Mouse (Mus musculus) heart, embryonic 16.5 days (tissue): ENCODE measurements around the gene Man2a1. TPM values are rescaled to one million over a fixed set of nuclear protein-coding genes. Genes with fewer than 3 reads are reported as not detected.

Source experiments
- ATAC-seq: fragments of 200-750 bp; cut with Nextera tagmentation; replicated peaks from 2 replicates; pipeline ENCODE4 v1.8.0; 2017; ENCODE audit warnings: moderate number of reproducible peaks; ENCODE audit not compliant: insufficient read depth, low FRiP score; ENCODE audit errors: extremely low read depth
- H3K27ac ChIP-seq: fragments of 300-500 bp; sonication (generic); 2 replicates; pipeline ENCODE4 v1.5.1; 2014; ENCODE audit warnings: mild to moderate bottlenecking, low read length, control low read depth, moderate library complexity
- H3K27me3 ChIP-seq: fragments of 300-500 bp; sonication (generic); 2 replicates; pipeline ENCODE4 v1.6.1; 2014; ENCODE audit warnings: low read length, mixed read lengths; ENCODE audit not compliant: control insufficient read depth, insufficient read depth
- H3K36me3 ChIP-seq: fragments of 300-500 bp; sonication (generic); 2 replicates; pipeline ENCODE4 v1.6.1; 2014; ENCODE audit not compliant: control insufficient read depth, insufficient read depth
- H3K4me1 ChIP-seq: fragments of 300-500 bp; sonication (generic); 2 replicates; pipeline ENCODE4 v1.6.1; 2014; ENCODE audit warnings: low read length, mixed read lengths; ENCODE audit not compliant: control insufficient read depth, insufficient read depth
- H3K4me2 ChIP-seq: fragments of 300-500 bp; sonication (generic); 2 replicates; pipeline ENCODE4 v1.6.1; 2014; ENCODE audit warnings: low read depth, mild to moderate bottlenecking, control low read depth, low read length
- H3K4me3 ChIP-seq: fragments of 300-500 bp; sonication (generic); 2 replicates; pipeline ENCODE4 v1.5.1; 2014; ENCODE audit warnings: mild to moderate bottlenecking, control low read depth, low read length
- H3K9ac ChIP-seq: fragments of 300-500 bp; sonication (generic); 2 replicates; pipeline ENCODE4 v1.6.1; 2014; ENCODE audit warnings: low read length, control low read depth
- H3K9me3 ChIP-seq: fragments of 300-500 bp; sonication (generic); replicated peaks from 2 replicates; pipeline ENCODE4 v1.6.1; 2016; ENCODE audit warnings: low read length; ENCODE audit not compliant: control insufficient read depth
- WGBS: fragments of 180-500 bp; shearing (Covaris S2); extraction: QIAGEN DNeasy Blood & Tissue Kit; methylation state at CpG from one replicate; pipeline ENCODE4 v1.1.7; 2014; 5-methylcytosine and 5-hydroxymethylcytosine counted together
- polyA plus RNA-seq: library from polyadenylated mRNA; unstranded; fragments of >200 nt; fragmentation: Nextera tagmentation; extraction: Ambion mirVana; gene quantifications from 2 replicates; pipeline ENCODE4 v1.2.1, GENCODE M21; 2015

Man2a1 gene
- polyA plus RNA-seq, 1 experiment from 2014 or later, result 6.9 TPM

GRCm38 (mm10) chr17:64608923-64609598 lies 8.5 kb downstream of the Man2a1 start:
- Histone ChIP-seq H3K27me3 (no peaks in the 10 kb centered on the region), H3K36me3 (no peaks in the 10 kb centered on the region), H3K27ac (peak overlapping the region; percentile 32; the same call in 1 of the 2 replicates), H3K4me2 (no peak overlapping the region), H3K4me3 (no peak overlapping the region), H3K9me3 (no peaks in the 10 kb centered on the region), H3K4me1 (peaks cover 4% of the 10 kb centered on the region; the same call in 1 of the 2 replicates), H3K9ac (no peak overlapping the region)
- 67% methylated on average over 6 of the region's 6 CpGs for WGBS
- no peak for ATAC-seq

GRCm38 (mm10) chr17:64609741-64610140 lies 9.2 kb downstream of the Man2a1 start:
- WGBS, result 46% methylated on average over 3 of the region's 3 CpGs
- Histone ChIP-seq H3K4me1 (peaks cover 4% of the 10 kb centered on the region; the same call in 1 of the 2 replicates), H3K9me3 (no peaks in the 10 kb centered on the region), H3K27ac (0 out of 2 replicates have a peak overlapping the region, but pooled peaks have one; percentile 21), H3K4me2 (no peak overlapping the region), H3K36me3 (no peaks in the 10 kb centered on the region), H3K27me3 (no peaks in the 10 kb centered on the region), H3K4me3 (no peak overlapping the region), H3K9ac (no peak overlapping the region)
- ATAC-seq, result no peak

DNA sequence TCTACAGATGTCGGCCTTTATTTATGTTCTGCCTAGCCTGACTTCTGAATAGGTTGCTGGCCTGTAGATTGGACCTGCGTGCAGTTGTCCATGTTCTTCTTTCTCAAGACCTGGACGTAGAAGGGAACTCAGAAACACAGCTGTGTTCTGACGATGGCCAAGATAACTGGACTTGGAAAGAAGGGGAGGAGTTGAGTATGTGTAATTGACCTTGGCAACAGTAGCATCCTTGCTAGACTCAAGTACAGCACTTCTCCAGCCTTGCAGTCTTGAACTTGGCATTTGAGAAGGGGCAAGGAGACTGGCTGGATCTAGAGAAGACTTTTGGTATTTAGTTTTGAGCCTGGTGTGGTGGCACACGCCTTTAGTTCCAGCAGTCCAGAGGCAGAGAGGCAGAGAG lies 10.9 kb downstream of the Man2a1 start:
- Histone ChIP-seq H3K27ac (0 out of 2 replicates have a peak overlapping the region, but pooled peaks have one; percentile 11), H3K4me2 (no peak overlapping the region)

GRCm38 (mm10) chr17:64612135-64612885 lies 11.8 kb downstream of the Man2a1 start:
- no peak overlapping the region for H3K4me2 ChIP-seq
- no peaks in the 10 kb centered on the region for H3K36me3 ChIP-seq
- peak overlapping the region; percentile 70 for H3K27ac ChIP-seq
- WGBS, result 75% methylated on average over 16 of the region's 16 CpGs
- ATAC-seq, result peak; percentile 69
- no peak overlapping the region for H3K9ac ChIP-seq
- peaks cover 10% of the 10 kb centered on the region; the same call in 1 of the 2 replicates for H3K4me1 ChIP-seq
- no peaks in the 10 kb centered on the region for H3K9me3 ChIP-seq
- H3K4me3 ChIP-seq, result no peak overlapping the region
- H3K27me3 ChIP-seq, result no peaks in the 10 kb centered on the region

More for the DNA sequence above, 10.9 kb downstream of the Man2a1 start:
- no peaks in the 10 kb centered on the region for H3K27me3 ChIP-seq
- H3K4me1 ChIP-seq, result peaks cover 9% of the 10 kb centered on the region; the same call in 1 of the 2 replicates
- ATAC-seq, result no peak
- no peak overlapping the region for H3K9ac ChIP-seq
- H3K9me3 ChIP-seq, result no peaks in the 10 kb centered on the region
- H3K4me3 ChIP-seq, result no peak overlapping the region
- 71% methylated on average over 5 of the region's 5 CpGs for WGBS
- no peaks in the 10 kb centered on the region for H3K36me3 ChIP-seq

DNA sequence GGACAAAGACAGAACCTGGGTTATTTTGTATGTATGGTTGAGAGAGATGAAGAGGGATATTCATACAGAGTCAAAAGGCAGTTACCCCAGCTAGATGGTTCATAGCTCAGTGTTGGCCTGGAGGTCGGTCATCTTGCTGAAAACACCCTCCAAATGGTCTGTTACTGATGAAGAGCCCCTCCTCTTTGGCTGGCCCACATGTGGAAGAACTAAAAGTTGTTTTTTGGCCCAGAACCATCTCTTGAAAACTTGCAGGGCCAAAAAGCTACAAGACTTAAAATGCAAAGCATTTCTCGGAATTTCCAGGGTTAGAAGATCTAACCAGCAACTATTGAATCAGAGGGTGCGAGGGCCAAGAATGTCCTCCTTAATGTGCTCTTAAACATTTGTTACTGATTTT lies 12.4 kb downstream of the Man2a1 start:
- H3K27ac ChIP-seq, result peak overlapping the region; percentile 70
- ATAC-seq, result no peak
- H3K4me3 ChIP-seq, result no peak overlapping the region

DNA sequence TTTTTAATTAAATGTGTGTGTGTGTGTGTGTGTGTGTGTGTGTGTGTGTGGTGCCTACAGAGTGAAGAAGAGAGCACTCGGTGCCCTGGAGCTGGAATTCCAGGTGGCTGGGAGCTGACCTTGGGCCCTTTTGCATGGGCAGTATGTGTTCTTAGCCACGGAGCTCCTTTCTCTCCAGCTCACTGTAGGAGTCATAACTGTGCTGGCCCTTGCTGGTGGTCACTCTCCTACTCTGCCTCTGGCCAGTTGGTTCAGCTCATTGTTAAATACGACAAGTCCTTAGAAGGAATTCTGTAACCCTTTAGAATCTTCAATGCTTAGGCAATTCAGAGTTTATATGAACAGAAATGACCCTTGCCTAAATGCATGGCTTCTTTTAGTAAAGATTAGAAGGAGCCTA lies 12.8 kb downstream of the Man2a1 start:
- H3K4me1 ChIP-seq, result peaks cover 17% of the 10 kb centered on the region; the same call in 1 of the 2 replicates
- WGBS, result 67% methylated on average over 3 of the region's 3 CpGs
- no peak for ATAC-seq

More for the DNA sequence above, 12.4 kb downstream of the Man2a1 start:
- Histone ChIP-seq H3K9me3 (no peaks in the 10 kb centered on the region), H3K9ac (no peak overlapping the region), H3K4me2 (no peak overlapping the region), H3K27me3 (no peaks in the 10 kb centered on the region), H3K36me3 (no peaks in the 10 kb centered on the region), H3K4me1 (peaks cover 15% of the 10 kb centered on the region; the same call in 1 of the 2 replicates)
- 79% methylated on average over 3 of the region's 3 CpGs for WGBS

GRCm38 (mm10) chr17:64614804-64615203 lies 14.3 kb downstream of the Man2a1 start:
- Histone ChIP-seq H3K27me3 (no peaks in the 10 kb centered on the region), H3K4me1 (peaks cover 27% of the 10 kb centered on the region), H3K9ac (no peak overlapping the region), H3K36me3 (no peaks in the 10 kb centered on the region), H3K9me3 (no peaks in the 10 kb centered on the region), H3K27ac (no peak overlapping the region), H3K4me2 (no peak overlapping the region), H3K4me3 (no peak overlapping the region)
- ATAC-seq, result no peak
- WGBS, result 80% methylated on average over 3 of the region's 3 CpGs

More for the DNA sequence above, 12.8 kb downstream of the Man2a1 start:
- H3K9me3 ChIP-seq, result no peaks in the 10 kb centered on the region
- no peak overlapping the region for H3K9ac ChIP-seq
- peak overlapping the region; percentile 5; the same call in 1 of the 2 replicates for H3K27ac ChIP-seq
- H3K4me2 ChIP-seq, result no peak overlapping the region
- H3K4me3 ChIP-seq, result no peak overlapping the region
- no peaks in the 10 kb centered on the region for H3K27me3 ChIP-seq
- no peaks in the 10 kb centered on the region for H3K36me3 ChIP-seq

- Histone ChIP-seq H3K9ac (no peak overlapping the region), H3K4me3 (no peak overlapping the region), H3K27me3 (no peaks in the 10 kb centered on the region), H3K36me3 (no peaks in the 10 kb centered on the region), H3K9me3 (no peaks in the 10 kb centered on the region), H3K4me1 (peaks cover 30% of the 10 kb centered on the region), H3K27ac (no peak overlapping the region), H3K4me2 (no peak overlapping the region)
- ATAC-seq, result no peak
- whole genome bisulfite sequencing, result 70% methylated on average over 6 of the region's 6 CpGs
Measured at GRCm38 (mm10) chr17:64615420-64615819, 14.9 kb downstream of the Man2a1 start.

DNA sequence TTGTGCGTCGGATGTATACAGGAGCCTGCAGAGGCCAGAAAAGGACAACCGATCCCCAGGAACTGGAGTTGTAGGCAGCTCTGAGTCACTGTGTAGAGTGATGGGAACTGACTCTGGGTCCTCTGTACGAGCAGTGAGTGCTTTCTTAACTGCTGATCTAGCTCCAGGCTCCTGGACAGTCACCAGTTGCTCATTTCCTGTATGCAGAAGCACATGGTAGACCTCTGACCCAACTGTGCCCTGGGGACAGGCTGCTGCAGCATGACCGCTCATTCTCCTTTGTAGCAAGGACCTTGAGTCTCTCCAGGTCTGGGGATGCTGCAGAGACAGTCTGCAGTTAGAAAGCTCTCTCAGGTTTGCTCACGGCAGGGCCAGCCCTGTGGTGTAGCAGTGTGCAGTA lies 15.7 kb downstream of the Man2a1 start:
- H3K9me3 ChIP-seq, result no peaks in the 10 kb centered on the region
- no peak overlapping the region for H3K4me2 ChIP-seq
- no peaks in the 10 kb centered on the region for H3K27me3 ChIP-seq
- no peak overlapping the region for H3K9ac ChIP-seq
- H3K36me3 ChIP-seq, result no peaks in the 10 kb centered on the region
- ATAC-seq, result no peak
- 80% methylated on average over 6 of the region's 6 CpGs for WGBS
- H3K27ac ChIP-seq, result no peak overlapping the region
- H3K4me3 ChIP-seq, result no peak overlapping the region
- H3K4me1 ChIP-seq, result peaks cover 30% of the 10 kb centered on the region
